Mouse (Mus musculus) CH12.LX (cell line): ENCODE results near the gene Chrm5. TPM values are rescaled to one million over a fixed set of nuclear protein-coding genes. Genes with fewer than 3 reads are reported as not detected.

ENCODE experiments used
- DNase-seq: peaks from one replicate; pipeline ENCODE4 v3.0.0-alpha.2; 2013; ENCODE audit errors: extremely low read depth
- H3K27ac ChIP-seq: 2 replicates; pipeline ENCODE4 v1.5.1; 2012; ENCODE audit warnings: low read depth, mild to moderate bottlenecking, control low read depth, moderate library complexity; ENCODE audit not compliant: insufficient read depth
- H3K27me3 ChIP-seq: replicated peaks from 2 replicates; pipeline ENCODE3; 2012; ENCODE audit warnings: inconsistent platforms
- H3K36me3 ChIP-seq, 2 experiments: replicated peaks in 1 of 2; 2 replicates each; pipeline versions ENCODE3 to v1.6.1; 2012; ENCODE audit warnings: inconsistent platforms in 1 of 2, low read length in 1 of 2, mild to moderate bottlenecking in 1 of 2, mixed read lengths in 1 of 2, moderate library complexity in 1 of 2; ENCODE audit not compliant: control insufficient read depth in 1 of 2, insufficient read depth in 1 of 2
- H3K4me1 ChIP-seq, 2 experiments: 2 replicates each; pipeline ENCODE4 v1.6.1; 2012; ENCODE audit warnings: inconsistent platforms in 1 of 2, moderate library complexity in 1 of 2; ENCODE audit not compliant: insufficient read depth in 2 of 2, control insufficient read depth in 1 of 2
- H3K4me2 ChIP-seq: 2 replicates; pipeline ENCODE4 v1.6.1; 2012; ENCODE audit warnings: low read depth, mild to moderate bottlenecking, control low read depth; ENCODE audit not compliant: poor library complexity, insufficient read depth, severe bottlenecking
- H3K4me3 ChIP-seq, 3 experiments: fragments of 150-350 bp in 1 of 3; sonication (generic) in 1 of 3; replicated peaks in 1 of 3; 2 replicates each; pipeline versions ENCODE3 to v1.5.1; 2011 to 2012; ENCODE audit warnings: low read depth in 2 of 3, low read length in 2 of 3, mild to moderate bottlenecking in 2 of 3, moderate library complexity in 2 of 3, control low read depth in 1 of 3, improper control_type of control experiment in 1 of 3, inconsistent platforms in 1 of 3, mixed read lengths in 1 of 3; ENCODE audit not compliant: poor library complexity in 1 of 3
- H3K79me2 ChIP-seq: replicated peaks from 2 replicates; pipeline ENCODE4 v1.6.1; 2012; ENCODE audit warnings: mild to moderate bottlenecking, moderate library complexity; ENCODE audit not compliant: control insufficient read depth, poor library complexity, insufficient read depth, severe bottlenecking; ENCODE audit errors: extremely low read depth
- H3K9ac ChIP-seq: 2 replicates; pipeline ENCODE4 v1.6.1; 2012; ENCODE audit warnings: low read depth, mild to moderate bottlenecking, control low read depth, moderate library complexity; ENCODE audit not compliant: insufficient read depth
- H3K9me3 ChIP-seq: replicated peaks from 2 replicates; pipeline ENCODE3; 2012; ENCODE audit warnings: low read length, inconsistent platforms, mixed read lengths
- BHLHE40 ChIP-seq: IDR thresholded peaks from 2 replicates; pipeline ENCODE4 v1.6.1; 2011; ENCODE audit warnings: mild to moderate bottlenecking, low read depth, low read length, improper control_type of control experiment
- CHD1 ChIP-seq: IDR thresholded peaks from 2 replicates; pipeline ENCODE4 v1.6.1; 2012; ENCODE audit warnings: low read depth, low read length, improper control_type of control experiment, inconsistent platforms
- CTCF ChIP-seq, 2 experiments: IDR thresholded peaks in 1 of 2; conservative IDR thresholded peaks in 1 of 2; 2 replicates each; pipeline ENCODE4 v1.5.1; 2011 to 2012; ENCODE audit warnings: low read depth in 2 of 2, low read length in 2 of 2, improper control_type of control experiment in 1 of 2, inconsistent platforms in 1 of 2, mild to moderate bottlenecking in 1 of 2, moderate library complexity in 1 of 2
- ETS1 ChIP-seq: conservative IDR thresholded peaks from 2 replicates; pipeline ENCODE4 v1.6.1; 2012; ENCODE audit warnings: low read depth, mild to moderate bottlenecking, inconsistent platforms, low read length, improper control_type of control experiment, moderate library complexity
- HCFC1 ChIP-seq: IDR thresholded peaks from 2 replicates; pipeline ENCODE4 v1.6.1; 2012; ENCODE audit warnings: low read depth, mild to moderate bottlenecking, inconsistent platforms, low read length, improper control_type of control experiment
- JUND ChIP-seq: conservative IDR thresholded peaks from 2 replicates; pipeline ENCODE4 v1.6.1; 2011; ENCODE audit warnings: low read depth, low read length, improper control_type of control experiment
- KAT2A ChIP-seq: IDR thresholded peaks from 2 replicates; pipeline ENCODE4 v1.6.1; 2012; ENCODE audit warnings: low read length, improper control_type of control experiment, inconsistent platforms; ENCODE audit not compliant: insufficient replicate concordance
- MAZ ChIP-seq: IDR thresholded peaks from 2 replicates; pipeline ENCODE4 v1.6.1; 2012; ENCODE audit warnings: low read depth, mild to moderate bottlenecking, inconsistent platforms, low read length, improper control_type of control experiment, moderate library complexity
- MEF2A ChIP-seq: IDR thresholded peaks from 2 replicates; pipeline ENCODE4 v1.6.1; 2014; ENCODE audit warnings: low read depth, mild to moderate bottlenecking, inconsistent platforms, low read length, improper control_type of control experiment, borderline replicate concordance
- NRF1 ChIP-seq: IDR thresholded peaks from 2 replicates; pipeline ENCODE4 v1.6.1; 2014; ENCODE audit warnings: low read depth, mild to moderate bottlenecking, inconsistent platforms, low read length, improper control_type of control experiment, moderate library complexity
- POLR2A ChIP-seq: IDR thresholded peaks from 2 replicates; pipeline ENCODE4 v1.6.1; 2011; ENCODE audit warnings: low read depth, mild to moderate bottlenecking, improper control_type of control experiment, low read length
- POLR2AphosphoS2 ChIP-seq: IDR thresholded peaks from 2 replicates; pipeline ENCODE4 v1.6.1; 2011; ENCODE audit warnings: low read depth, low read length, improper control_type of control experiment
- RCOR1 ChIP-seq: conservative IDR thresholded peaks from 2 replicates; pipeline ENCODE4 v1.6.1; 2012; ENCODE audit warnings: low read depth, mild to moderate bottlenecking, inconsistent platforms, low read length, improper control_type of control experiment
- UBTF ChIP-seq: IDR thresholded peaks from 2 replicates; pipeline ENCODE4 v1.6.1; 2012; ENCODE audit warnings: low read depth, mild to moderate bottlenecking, inconsistent platforms, low read length, improper control_type of control experiment, moderate library complexity
- ZKSCAN1 ChIP-seq: IDR thresholded peaks from 2 replicates; pipeline ENCODE4 v1.6.1; 2012; ENCODE audit warnings: low read depth, inconsistent platforms, low read length, improper control_type of control experiment, borderline replicate concordance
- ZMIZ1 ChIP-seq: IDR thresholded peaks from 2 replicates; pipeline ENCODE4 v1.6.1; 2012; ENCODE audit warnings: low read depth, mild to moderate bottlenecking, inconsistent platforms, low read length, improper control_type of control experiment
- dilution Hi-C: fragments of 300-500 bp; cut with MboI; formaldehyde crosslinking; loops from 2 replicates; pipeline ENCODE4 v1.14.3; 2020; ENCODE audit warnings: low sequenced_read_pairs; ENCODE audit not compliant: extremely low pct_unique_long_range_greater_than_20kb, extremely low pct_ligation_motif_present
- in situ Hi-C: fragments of 300-500 bp; cut with MboI; formaldehyde crosslinking; loops from 3 replicates; pipeline ENCODE4 v1.14.3; 2019; ENCODE audit warnings: low sequenced_read_pairs, low pct_ligation_motif_present, low pct_unique_long_range_greater_than_20kb, mixed read lengths
- polyA plus RNA-seq: library from polyadenylated mRNA; unstranded; fragments of >175 nt; gene quantifications from 2 replicates; pipeline ENCODE4 v1.2.1, GENCODE M21; 2012; ENCODE audit warnings: low read depth; ENCODE audit not compliant: insufficient read length
- total RNA-seq, 2 experiments: library from RNA; depleted of rRNA; stranded (reverse); fragments of 300-350 nt in 1 of 2; fragments of >200 nt in 1 of 2; gene quantifications; 2 replicates each; pipeline ENCODE4 v1.2.3; 2012 to 2014

Gene Chrm5
- total and polyA plus RNA-seq, 3 experiments = not detected

DNA sequence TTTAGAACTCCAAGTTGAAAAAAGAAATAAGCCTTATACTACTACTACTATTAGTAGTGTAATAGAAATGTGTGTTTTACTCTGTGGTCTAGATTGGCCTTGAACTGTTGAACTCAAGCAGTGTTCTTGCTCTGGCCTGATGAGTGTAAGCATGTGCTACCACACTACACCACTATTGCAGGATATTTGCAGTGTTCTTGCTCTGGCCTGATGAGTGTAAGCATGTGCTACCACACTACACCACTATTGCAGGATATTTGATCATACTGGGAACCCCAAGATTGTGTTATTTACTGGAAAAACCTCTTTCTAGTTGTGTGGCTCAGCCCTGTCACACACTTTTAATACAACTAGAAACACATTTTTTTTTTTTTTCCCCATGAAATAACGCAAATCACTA, 26.9 kb upstream of the Chrm5 start:
- H3K4me2 ChIP-seq = no peak overlapping the region
- H3K36me3 ChIP-seq = peaks cover 0 to 9% of the 10 kb centered on the region in 2 experiments
- no peak overlapping the region for H3K4me3 ChIP-seq
- in situ Hi-C loops (loop anchor here (25.0 kb wide), 1 partner anchor 255 kb away; no protein-coding TSS in a partner anchor), dilution Hi-C loops (no loop called here)
- peaks cover 0 to 8% of the 10 kb centered on the region in 2 experiments; a peak in 1 of 4 replicates for H3K4me1 ChIP-seq
- no peak overlapping the region for H3K9ac ChIP-seq
- no peaks in the 10 kb centered on the region for H3K27me3 ChIP-seq
- no peaks in the 10 kb centered on the region for H3K9me3 ChIP-seq
- no peaks in the 10 kb centered on the region for H3K79me2 ChIP-seq
- TF ChIP-seq NRF1 (no peak), UBTF (no peak), POLR2A (no peak), HCFC1 (no peak)
- H3K27ac ChIP-seq = no peak overlapping the region
- DNase-seq = no peak

DNA sequence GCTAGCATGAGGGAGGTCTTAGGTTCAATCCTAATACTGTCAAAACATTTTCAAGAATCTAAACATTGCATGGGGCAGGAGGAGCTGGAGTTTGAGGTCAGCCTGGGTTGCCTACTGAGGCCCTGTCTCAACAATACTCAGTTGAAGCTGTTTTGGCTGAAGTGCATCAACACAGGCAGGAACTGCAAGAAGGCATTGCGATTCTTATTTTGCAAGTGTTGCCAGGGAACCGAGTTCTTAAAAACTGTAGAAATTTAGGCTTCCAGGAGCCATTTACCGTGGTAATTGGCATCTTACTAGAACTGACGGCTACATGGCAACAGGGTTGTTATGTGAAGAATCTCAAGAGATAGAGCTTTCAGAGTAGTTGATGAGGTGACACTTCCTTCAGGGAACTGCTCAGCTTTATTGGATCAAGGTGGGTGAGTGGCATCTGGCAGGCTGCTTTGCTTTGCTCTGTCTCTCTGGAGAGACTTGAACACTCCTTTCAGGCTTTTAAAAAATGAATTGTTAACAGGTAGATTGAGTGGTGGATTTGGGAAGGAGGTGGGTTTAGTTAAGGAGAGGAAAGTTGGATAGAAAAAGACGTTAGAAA, 26.4 kb upstream of the Chrm5 start:
- H3K4me2 ChIP-seq = no peak overlapping the region
- H3K9me3 ChIP-seq = no peaks in the 10 kb centered on the region
- H3K36me3 ChIP-seq = peaks cover 0 to 9% of the 10 kb centered on the region in 2 experiments
- no peak overlapping the region for H3K4me3 ChIP-seq
- no peaks in the 10 kb centered on the region for H3K27me3 ChIP-seq
- DNase-seq = no peak
- peaks cover 0 to 10% of the 10 kb centered on the region in 2 experiments; a peak in 1 of 4 replicates for H3K4me1 ChIP-seq
- TF ChIP-seq RCOR1 = no peak
- TF ChIP-seq CHD1 = no peak
- no peak for TF ChIP-seq ZKSCAN1
- no peak for TF ChIP-seq KAT2A
- no peak for TF ChIP-seq ZMIZ1
- TF ChIP-seq MEF2A = no peak
- TF ChIP-seq MAZ = no peak
- TF ChIP-seq BHLHE40 = no peak
- H3K9ac ChIP-seq = no peak overlapping the region
- no peak overlapping the region for H3K27ac ChIP-seq
- no peaks in the 10 kb centered on the region for H3K79me2 ChIP-seq
- dilution Hi-C loops (no loop called here), in situ Hi-C loops (loop anchor here (25.0 kb wide), 1 partner anchor 255 kb away; no protein-coding TSS in a partner anchor)

DNA sequence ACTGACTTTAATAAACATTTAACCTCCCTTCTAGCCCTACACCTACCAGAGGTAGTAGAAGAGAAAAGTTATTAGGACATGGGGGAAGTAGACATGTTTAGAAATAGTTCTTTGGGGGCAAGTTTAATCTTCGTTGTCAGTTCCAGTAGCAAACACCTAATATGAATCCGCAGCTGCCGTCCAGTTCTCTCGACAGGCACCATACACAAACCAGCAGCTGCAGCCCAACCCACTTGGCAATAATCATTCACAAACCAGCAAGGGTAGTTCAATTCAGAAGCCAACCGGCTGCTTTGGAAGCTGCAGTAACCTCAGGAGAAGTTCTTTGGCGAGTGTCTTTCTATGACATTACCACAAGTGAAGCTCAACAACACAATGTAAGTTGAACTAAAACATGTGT, 23.4 kb upstream of the Chrm5 start:
- TF ChIP-seq ZKSCAN1 (no peak), JUND (no peak), ETS1 (no peak), POLR2AphosphoS2 (no peak), CTCF (conservative IDR thresholded peaks at IDR 0.05 in 1 of 2, IDR thresholded peaks at IDR 0.05 in 1 of 2; ENCODE audit: low read depth in 2 of 2, low read length in 2 of 2) (no peak)
- H3K9ac ChIP-seq = no peak overlapping the region
- no peaks in the 10 kb centered on the region for H3K79me2 ChIP-seq
- no peak overlapping the region for H3K4me2 ChIP-seq
- H3K36me3 ChIP-seq = peaks cover 0 to 9% of the 10 kb centered on the region in 2 experiments
- DNase-seq = no peak
- dilution Hi-C loops (no loop called here), in situ Hi-C loops (loop anchor here (5.0 to 25.0 kb wide), 2 partner anchors 108 to 258 kb away; no protein-coding TSS in a partner anchor)
- no peaks in the 10 kb centered on the region for H3K9me3 ChIP-seq
- H3K4me1 ChIP-seq = peaks cover 0 to 22% of the 10 kb centered on the region in 2 experiments; a peak in 2 of 4 replicates
- no peak overlapping the region for H3K27ac ChIP-seq
- no peaks in the 10 kb centered on the region for H3K27me3 ChIP-seq
- H3K4me3 ChIP-seq = no peak overlapping the region
